Mouse (Mus musculus) CH12.LX (cell line): ENCODE measurements around the gene 4930519G04Rik. TPM values are rescaled to one million over a fixed set of nuclear protein-coding genes. Genes with fewer than 3 reads are reported as not detected.

ENCODE experiments used
- DNase-seq: peaks from one replicate; pipeline ENCODE4 v3.0.0-alpha.2; 2013; ENCODE audit errors: extremely low read depth
- H3K27ac ChIP-seq: 2 replicates; pipeline ENCODE4 v1.5.1; 2012; ENCODE audit warnings: low read depth, mild to moderate bottlenecking, control low read depth, moderate library complexity; ENCODE audit not compliant: insufficient read depth
- H3K27me3 ChIP-seq: replicated peaks from 2 replicates; pipeline ENCODE3; 2012; ENCODE audit warnings: inconsistent platforms
- H3K36me3 ChIP-seq, 2 experiments: replicated peaks in 1 of 2; 2 replicates each; pipeline versions ENCODE3 to v1.6.1; 2012; ENCODE audit warnings: inconsistent platforms in 1 of 2, low read length in 1 of 2, mild to moderate bottlenecking in 1 of 2, mixed read lengths in 1 of 2, moderate library complexity in 1 of 2; ENCODE audit not compliant: control insufficient read depth in 1 of 2, insufficient read depth in 1 of 2
- H3K4me1 ChIP-seq, 2 experiments: 2 replicates each; pipeline ENCODE4 v1.6.1; 2012; ENCODE audit warnings: inconsistent platforms in 1 of 2, moderate library complexity in 1 of 2; ENCODE audit not compliant: insufficient read depth in 2 of 2, control insufficient read depth in 1 of 2
- H3K4me2 ChIP-seq: 2 replicates; pipeline ENCODE4 v1.6.1; 2012; ENCODE audit warnings: low read depth, mild to moderate bottlenecking, control low read depth; ENCODE audit not compliant: poor library complexity, insufficient read depth, severe bottlenecking
- H3K4me3 ChIP-seq, 3 experiments: fragments of 150-350 bp in 1 of 3; sonication (generic) in 1 of 3; replicated peaks in 1 of 3; 2 replicates each; pipeline versions ENCODE3 to v1.5.1; 2011 to 2012; ENCODE audit warnings: low read depth in 2 of 3, low read length in 2 of 3, mild to moderate bottlenecking in 2 of 3, moderate library complexity in 2 of 3, control low read depth in 1 of 3, improper control_type of control experiment in 1 of 3, inconsistent platforms in 1 of 3, mixed read lengths in 1 of 3; ENCODE audit not compliant: poor library complexity in 1 of 3
- H3K79me2 ChIP-seq: replicated peaks from 2 replicates; pipeline ENCODE4 v1.6.1; 2012; ENCODE audit warnings: mild to moderate bottlenecking, moderate library complexity; ENCODE audit not compliant: control insufficient read depth, poor library complexity, insufficient read depth, severe bottlenecking; ENCODE audit errors: extremely low read depth
- H3K9ac ChIP-seq: 2 replicates; pipeline ENCODE4 v1.6.1; 2012; ENCODE audit warnings: low read depth, mild to moderate bottlenecking, control low read depth, moderate library complexity; ENCODE audit not compliant: insufficient read depth
- H3K9me3 ChIP-seq: replicated peaks from 2 replicates; pipeline ENCODE3; 2012; ENCODE audit warnings: low read length, inconsistent platforms, mixed read lengths
- BHLHE40 ChIP-seq: IDR thresholded peaks from 2 replicates; pipeline ENCODE4 v1.6.1; 2011; ENCODE audit warnings: mild to moderate bottlenecking, low read depth, low read length, improper control_type of control experiment
- CHD1 ChIP-seq: IDR thresholded peaks from 2 replicates; pipeline ENCODE4 v1.6.1; 2012; ENCODE audit warnings: low read depth, low read length, improper control_type of control experiment, inconsistent platforms
- E2F4 ChIP-seq: IDR thresholded peaks from 2 replicates; pipeline ENCODE4 v1.6.1; 2011; ENCODE audit warnings: low read depth, low read length, improper control_type of control experiment; ENCODE audit not compliant: insufficient replicate concordance
- ELF1 ChIP-seq: IDR thresholded peaks from 2 replicates; pipeline ENCODE4 v1.6.1; 2014; ENCODE audit warnings: low read depth, mild to moderate bottlenecking, inconsistent platforms, low read length, improper control_type of control experiment
- EP300 ChIP-seq: IDR thresholded peaks from 2 replicates; pipeline ENCODE4 v1.6.1; 2011; ENCODE audit warnings: low read length, improper control_type of control experiment
- ETS1 ChIP-seq: conservative IDR thresholded peaks from 2 replicates; pipeline ENCODE4 v1.6.1; 2012; ENCODE audit warnings: low read depth, mild to moderate bottlenecking, inconsistent platforms, low read length, improper control_type of control experiment, moderate library complexity
- HCFC1 ChIP-seq: IDR thresholded peaks from 2 replicates; pipeline ENCODE4 v1.6.1; 2012; ENCODE audit warnings: low read depth, mild to moderate bottlenecking, inconsistent platforms, low read length, improper control_type of control experiment
- MAX ChIP-seq: IDR thresholded peaks from 2 replicates; pipeline ENCODE4 v1.6.1; 2011; ENCODE audit warnings: low read length, improper control_type of control experiment
- MAZ ChIP-seq: IDR thresholded peaks from 2 replicates; pipeline ENCODE4 v1.6.1; 2012; ENCODE audit warnings: low read depth, mild to moderate bottlenecking, inconsistent platforms, low read length, improper control_type of control experiment, moderate library complexity
- MEF2A ChIP-seq: IDR thresholded peaks from 2 replicates; pipeline ENCODE4 v1.6.1; 2014; ENCODE audit warnings: low read depth, mild to moderate bottlenecking, inconsistent platforms, low read length, improper control_type of control experiment, borderline replicate concordance
- NRF1 ChIP-seq: IDR thresholded peaks from 2 replicates; pipeline ENCODE4 v1.6.1; 2014; ENCODE audit warnings: low read depth, mild to moderate bottlenecking, inconsistent platforms, low read length, improper control_type of control experiment, moderate library complexity
- POLR2A ChIP-seq: IDR thresholded peaks from 2 replicates; pipeline ENCODE4 v1.6.1; 2011; ENCODE audit warnings: low read depth, mild to moderate bottlenecking, improper control_type of control experiment, low read length
- RAD21 ChIP-seq: IDR thresholded peaks from 2 replicates; pipeline ENCODE4 v1.6.1; 2011; ENCODE audit warnings: low read depth, mild to moderate bottlenecking, low read length, improper control_type of control experiment, moderate library complexity
- SIN3A ChIP-seq: IDR thresholded peaks from 2 replicates; pipeline ENCODE4 v1.6.1; 2012; ENCODE audit warnings: low read length, improper control_type of control experiment, inconsistent platforms
- SMC3 ChIP-seq: IDR thresholded peaks from 2 replicates; pipeline ENCODE4 v1.6.1; 2011; ENCODE audit warnings: low read depth, low read length, improper control_type of control experiment
- USF1 ChIP-seq: IDR thresholded peaks from 2 replicates; pipeline ENCODE4 v1.6.1; 2014; ENCODE audit warnings: low read depth, mild to moderate bottlenecking, inconsistent platforms, low read length, improper control_type of control experiment
- ZC3H11A ChIP-seq: IDR thresholded peaks from 2 replicates; pipeline ENCODE4 v1.6.1; 2012; ENCODE audit warnings: low read depth, mild to moderate bottlenecking, inconsistent platforms, low read length, improper control_type of control experiment
- ZKSCAN1 ChIP-seq: IDR thresholded peaks from 2 replicates; pipeline ENCODE4 v1.6.1; 2012; ENCODE audit warnings: low read depth, inconsistent platforms, low read length, improper control_type of control experiment, borderline replicate concordance
- ZNF384 ChIP-seq: IDR thresholded peaks from 2 replicates; pipeline ENCODE4 v1.6.1; 2012; ENCODE audit warnings: low read depth, low read length, improper control_type of control experiment, inconsistent platforms
- dilution Hi-C: fragments of 300-500 bp; cut with MboI; formaldehyde crosslinking; loops from 2 replicates; pipeline ENCODE4 v1.14.3; 2020; ENCODE audit warnings: low sequenced_read_pairs; ENCODE audit not compliant: extremely low pct_unique_long_range_greater_than_20kb, extremely low pct_ligation_motif_present
- in situ Hi-C: fragments of 300-500 bp; cut with MboI; formaldehyde crosslinking; loops from 3 replicates; pipeline ENCODE4 v1.14.3; 2019; ENCODE audit warnings: low sequenced_read_pairs, low pct_ligation_motif_present, low pct_unique_long_range_greater_than_20kb, mixed read lengths
- polyA plus RNA-seq: library from polyadenylated mRNA; unstranded; fragments of >175 nt; gene quantifications from 2 replicates; pipeline ENCODE4 v1.2.1, GENCODE M21; 2012; ENCODE audit warnings: low read depth; ENCODE audit not compliant: insufficient read length
- total RNA-seq, 2 experiments: library from RNA; depleted of rRNA; stranded (reverse); fragments of 300-350 nt in 1 of 2; fragments of >200 nt in 1 of 2; gene quantifications; 2 replicates each; pipeline ENCODE4 v1.2.3; 2012 to 2014

4930519G04Rik gene
- total and polyA plus RNA-seq, 3 experiments, result not detected

GRCm38 (mm10) chr5:114827427-114827826 lies 26.0 kb upstream of the 4930519G04Rik start:
- in situ Hi-C loops (no loop called here), dilution Hi-C loops (no loop called here)
- Histone ChIP-seq H3K4me2 (no peak overlapping the region), H3K9me3 (peaks cover 2% of the 10 kb centered on the region), H3K9ac (no peak overlapping the region), H3K4me3 (no peak overlapping the region), H3K27me3 (no peaks in the 10 kb centered on the region), H3K36me3 (no peaks in the 10 kb centered on the region), H3K79me2 (no peaks in the 10 kb centered on the region), H3K27ac (no peak overlapping the region), H3K4me1 (peaks cover 0 to 7% of the 10 kb centered on the region in 2 experiments; a peak in 2 of 4 replicates)
- DNase-seq, result no peak
- TF ChIP-seq ZNF384 (no peak), NRF1 (no peak), ELF1 (no peak), ETS1 (no peak)

GRCm38 (mm10) chr5:114829740-114830139 lies 23.7 kb upstream of the 4930519G04Rik start:
- in situ Hi-C loops (no loop called here), dilution Hi-C loops (no loop called here)
- Histone ChIP-seq H3K4me3 (no peak overlapping the region), H3K79me2 (no peaks in the 10 kb centered on the region), H3K27me3 (peaks cover 2% of the 10 kb centered on the region), H3K4me1 (peaks cover 0 to 7% of the 10 kb centered on the region in 2 experiments; a peak in 2 of 4 replicates), H3K9me3 (no peaks in the 10 kb centered on the region), H3K4me2 (no peak overlapping the region), H3K27ac (no peak overlapping the region), H3K9ac (no peak overlapping the region), H3K36me3 (no peaks in the 10 kb centered on the region)
- DNase-seq, result no peak
- TF ChIP-seq BHLHE40 (no peak), NRF1 (no peak), CHD1 (no peak), MEF2A (no peak), ZKSCAN1 (no peak), POLR2A (no peak), ZC3H11A (no peak), ETS1 (no peak), MAX (no peak), RAD21 (no peak), EP300 (no peak), SIN3A (no peak), MAZ (no peak), HCFC1 (no peak), SMC3 (no peak), E2F4 (no peak), USF1 (no peak)
- TF ChIP-seq, all 38 proteins: peak for 0
